Mouse (Mus musculus) stomach, postnatal 0 days (tissue): Measurements from ENCODE around the gene Rnasel. TPM values are rescaled to one million over a fixed set of nuclear protein-coding genes. Genes with fewer than 3 reads are reported as not detected.

Experiments used
- ATAC-seq: fragments of 200-750 bp; cut with Nextera tagmentation; 2 replicates; pipeline ENCODE4 v1.8.0; 2017; ENCODE audit not compliant: low FRiP score, low TSS enrichment
- DNase-seq: peaks from one replicate; pipeline ENCODE4 v3.0.0-alpha.2; 2016; ENCODE audit warnings: low spot score
- H3K27ac ChIP-seq: fragments of 300-500 bp; sonication (generic); replicated peaks from 2 replicates; pipeline ENCODE4 v1.5.1; 2014; ENCODE audit warnings: mild to moderate bottlenecking, control low read depth
- H3K27me3 ChIP-seq: fragments of 300-500 bp; sonication (generic); 2 replicates; pipeline ENCODE4 v1.6.1; 2014; ENCODE audit warnings: low read length; ENCODE audit not compliant: control insufficient read depth, insufficient read depth
- H3K36me3 ChIP-seq: fragments of 300-500 bp; sonication (generic); 2 replicates; pipeline ENCODE4 v1.6.1; 2014; ENCODE audit warnings: low read length, mixed read lengths; ENCODE audit not compliant: control insufficient read depth, insufficient read depth
- H3K4me1 ChIP-seq: fragments of 300-500 bp; sonication (generic); replicated peaks from 2 replicates; pipeline ENCODE4 v1.6.1; 2014; ENCODE audit warnings: antibody characterized with exemption; ENCODE audit not compliant: control insufficient read depth, insufficient read depth
- H3K4me2 ChIP-seq: fragments of 300-500 bp; sonication (generic); replicated peaks from 2 replicates; pipeline ENCODE4 v1.6.1; 2014; ENCODE audit warnings: low read depth, mild to moderate bottlenecking, control low read depth, moderate library complexity
- H3K4me3 ChIP-seq: fragments of 300-500 bp; sonication (generic); 2 replicates; pipeline ENCODE4 v1.5.1; 2014; ENCODE audit warnings: low read depth, low read length, control low read depth
- H3K9ac ChIP-seq: fragments of 300-500 bp; sonication (generic); 2 replicates; pipeline ENCODE4 v1.6.1; 2014; ENCODE audit warnings: mild to moderate bottlenecking, low read length, control low read depth, mixed read lengths
- H3K9me3 ChIP-seq: fragments of 300-500 bp; sonication (generic); 2 replicates; pipeline ENCODE4 v1.6.1; 2016; ENCODE audit warnings: low read length; ENCODE audit not compliant: control insufficient read depth
- CTCF ChIP-seq: IDR thresholded peaks from 2 replicates; pipeline ENCODE4 v1.5.1; 2016; ENCODE audit warnings: antibody characterized with exemption, low read depth, mild to moderate bottlenecking, moderate library complexity
- EP300 ChIP-seq: optimal IDR thresholded peaks from 2 replicates; pipeline ENCODE3; 2016; ENCODE audit warnings: antibody characterized with exemption
- whole genome bisulfite sequencing: fragments of 180-500 bp; shearing (Covaris S2); extraction: QIAGEN DNeasy Blood & Tissue Kit; methylation state at CpG from one replicate; pipeline ENCODE4 v1.1.7; 2014; 5-methylcytosine and 5-hydroxymethylcytosine counted together
- polyA plus RNA-seq: library from polyadenylated mRNA; unstranded; fragments of >200 nt; fragmentation: Nextera tagmentation; extraction: Ambion mirVana; gene quantifications from 2 replicates; pipeline ENCODE4 v1.2.1, GENCODE M21; 2015

Rnasel gene
- polyA plus RNA-seq, 1 experiment from 2014 or later: 11.8 TPM

DNA sequence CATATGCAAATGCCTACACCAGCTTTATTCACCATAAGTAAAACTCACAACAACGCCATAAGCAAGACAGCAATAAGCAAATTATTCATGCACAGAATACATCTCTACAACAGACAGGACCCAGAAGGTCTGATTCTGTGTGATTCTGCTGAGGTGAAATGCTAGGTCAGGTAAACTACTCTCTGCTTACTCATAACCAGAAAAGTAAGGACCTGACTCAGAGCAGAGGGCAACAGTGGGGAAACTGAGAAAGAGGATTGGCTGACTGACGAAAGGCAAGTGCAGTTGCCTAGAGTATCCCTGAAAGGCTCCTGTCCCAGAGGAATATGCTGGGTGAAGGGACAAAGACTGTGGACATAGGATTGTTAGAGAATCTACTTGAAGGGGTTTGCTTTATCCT lies 36.6 kb upstream of the Rnasel start:
- Histone ChIP-seq H3K9me3 (no peaks in the 10 kb centered on the region), H3K4me1 (no peaks in the 10 kb centered on the region), H3K4me2 (no peak overlapping the region), H3K4me3 (no peak overlapping the region), H3K27ac (no peak overlapping the region), H3K27me3 (no peaks in the 10 kb centered on the region), H3K36me3 (no peaks in the 10 kb centered on the region), H3K9ac (no peak overlapping the region)
- no peak for ATAC-seq
- DNase-seq: no peak
- 94% methylated on average over 2 of the region's 2 CpGs for WGBS
- no peak for TF ChIP-seq CTCF
- TF ChIP-seq EP300: no peak

DNA sequence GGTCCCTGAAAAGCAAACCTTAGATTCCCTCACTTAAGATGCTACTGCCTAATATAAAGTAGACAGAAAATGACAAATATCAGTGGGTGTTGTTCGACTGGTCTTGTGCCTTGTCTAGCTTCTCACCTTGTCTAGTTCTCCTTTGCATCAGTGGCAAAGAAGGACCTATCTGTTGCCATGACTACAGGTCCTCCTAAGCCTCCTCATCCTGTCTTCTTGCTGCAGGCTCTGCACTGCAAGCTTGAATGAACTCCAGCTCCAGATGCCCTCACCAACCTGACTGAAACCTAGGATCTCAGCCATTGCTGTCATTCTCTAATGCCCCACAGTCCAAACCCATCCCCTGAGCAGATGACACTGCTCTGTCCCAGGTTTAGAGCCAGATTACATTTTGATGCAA lies 31.2 kb upstream of the Rnasel start:
- 83% methylated on average over 1 of the region's 1 CpGs for WGBS
- no peak for DNase-seq
- H3K27ac ChIP-seq: no peak overlapping the region
- H3K4me2 ChIP-seq: no peak overlapping the region
- H3K27me3 ChIP-seq: no peaks in the 10 kb centered on the region
- no peaks in the 10 kb centered on the region for H3K4me1 ChIP-seq
- no peak for TF ChIP-seq CTCF
- TF ChIP-seq EP300: no peak
- H3K9me3 ChIP-seq: no peaks in the 10 kb centered on the region
- no peak for ATAC-seq
- no peak overlapping the region for H3K4me3 ChIP-seq
- H3K36me3 ChIP-seq: no peaks in the 10 kb centered on the region
- H3K9ac ChIP-seq: no peak overlapping the region

DNA sequence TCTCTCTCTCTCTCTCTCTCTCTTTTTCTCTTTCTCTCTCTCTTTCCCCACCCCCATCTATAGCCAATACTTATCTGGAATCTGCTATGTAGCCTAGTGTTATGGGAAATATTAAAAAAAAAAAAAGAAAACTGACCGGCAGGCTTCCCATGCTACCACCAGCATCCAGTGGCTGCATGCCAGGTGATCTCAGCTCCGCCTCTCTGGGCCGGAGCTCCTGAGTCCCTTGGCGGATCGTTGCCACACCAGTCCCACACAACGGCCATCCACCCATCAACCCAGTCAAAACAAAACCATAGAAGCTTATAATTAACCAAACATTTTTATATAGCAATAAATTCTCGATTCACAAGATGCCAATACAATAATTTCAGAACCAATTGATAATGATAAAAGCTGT lies 28.3 kb upstream of the Rnasel start:
- DNase-seq (no peak), ATAC-seq (no peak)
- 65% methylated on average over 7 of the region's 7 CpGs for WGBS

DNA sequence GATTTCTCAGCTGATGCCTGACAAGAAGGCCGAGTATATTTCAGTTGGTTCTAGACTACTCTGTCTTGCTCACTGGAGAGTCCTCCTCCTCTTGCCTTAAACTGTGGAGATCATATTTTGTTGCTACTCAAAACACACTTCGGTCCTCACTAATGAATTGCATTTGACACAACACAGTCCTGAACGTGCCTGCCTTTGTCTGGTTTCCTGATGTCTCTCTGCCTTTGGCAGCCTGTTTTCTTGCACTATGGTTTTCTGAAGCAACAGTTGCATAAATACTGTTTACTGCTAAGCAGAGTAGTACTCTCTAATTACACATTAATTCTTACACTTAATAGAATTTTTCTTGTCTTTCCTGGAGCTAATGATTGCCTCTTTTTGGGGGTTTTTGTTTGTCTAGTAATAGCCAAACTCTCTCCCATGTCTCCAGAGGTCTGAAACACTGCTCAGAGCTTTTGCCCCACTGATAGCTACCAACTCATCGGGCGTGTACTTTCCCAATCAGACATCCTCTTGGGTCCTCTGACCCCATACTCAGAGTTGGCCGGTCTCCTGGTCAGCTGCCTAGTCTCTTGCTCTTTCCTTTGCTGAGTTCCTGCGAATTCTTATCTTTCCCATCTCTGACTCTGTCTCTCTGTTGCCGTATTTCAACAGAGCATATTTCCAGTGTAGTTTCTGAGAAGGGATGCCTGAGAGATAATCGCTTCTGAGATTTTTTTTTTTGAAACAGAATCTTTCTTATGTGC lies 27.5 kb upstream of the Rnasel start:
- H3K9me3 ChIP-seq: no peaks in the 10 kb centered on the region
- no peaks in the 10 kb centered on the region for H3K4me1 ChIP-seq
- H3K9ac ChIP-seq: no peak overlapping the region
- H3K36me3 ChIP-seq: no peaks in the 10 kb centered on the region
- WGBS: 81% methylated on average over 9 of the region's 9 CpGs
- H3K4me3 ChIP-seq: no peak overlapping the region
- ATAC-seq (no peak), DNase-seq (no peak)
- H3K4me2 ChIP-seq: no peak overlapping the region
- H3K27me3 ChIP-seq: no peaks in the 10 kb centered on the region
- TF ChIP-seq CTCF: no peak
- no peak for TF ChIP-seq EP300
- no peak overlapping the region for H3K27ac ChIP-seq

More for the DNA sequence above, 28.3 kb upstream of the Rnasel start:
- no peak overlapping the region for H3K27ac ChIP-seq
- H3K4me2 ChIP-seq: no peak overlapping the region
- no peaks in the 10 kb centered on the region for H3K9me3 ChIP-seq
- no peak overlapping the region for H3K4me3 ChIP-seq
- H3K27me3 ChIP-seq: no peaks in the 10 kb centered on the region
- no peaks in the 10 kb centered on the region for H3K36me3 ChIP-seq
- TF ChIP-seq EP300 (no peak), CTCF (no peak)
- no peak overlapping the region for H3K9ac ChIP-seq
- H3K4me1 ChIP-seq: no peaks in the 10 kb centered on the region

DNA sequence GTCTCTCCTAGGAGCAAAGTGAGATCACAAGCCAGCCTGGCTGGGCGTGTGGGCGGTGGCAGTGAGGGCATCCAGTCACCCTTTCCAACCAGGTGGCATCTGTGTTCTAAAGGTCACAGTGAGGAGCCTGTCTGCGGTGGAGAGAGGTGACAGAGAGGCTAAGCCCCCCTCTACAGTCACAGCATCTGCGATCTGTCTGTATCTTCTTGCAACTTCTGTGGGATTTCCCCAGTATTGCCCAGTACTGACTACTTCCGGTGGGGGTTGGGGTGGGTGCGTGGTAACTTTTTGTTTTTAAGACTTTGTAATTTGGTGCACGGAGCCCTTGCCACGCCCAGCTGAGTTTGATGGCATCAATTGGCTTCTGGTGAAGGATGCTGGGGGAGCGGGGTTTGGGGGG lies 25.8 kb upstream of the Rnasel start:
- Histone ChIP-seq H3K36me3 (no peaks in the 10 kb centered on the region), H3K4me2 (no peak overlapping the region), H3K4me1 (no peaks in the 10 kb centered on the region), H3K9me3 (no peaks in the 10 kb centered on the region), H3K27ac (no peak overlapping the region), H3K9ac (no peak overlapping the region), H3K27me3 (no peaks in the 10 kb centered on the region), H3K4me3 (no peak overlapping the region)
- TF ChIP-seq CTCF: no peak
- TF ChIP-seq EP300: no peak
- ATAC-seq (no peak), DNase-seq (no peak)
- WGBS: 64% methylated on average over 9 of the region's 9 CpGs

DNA sequence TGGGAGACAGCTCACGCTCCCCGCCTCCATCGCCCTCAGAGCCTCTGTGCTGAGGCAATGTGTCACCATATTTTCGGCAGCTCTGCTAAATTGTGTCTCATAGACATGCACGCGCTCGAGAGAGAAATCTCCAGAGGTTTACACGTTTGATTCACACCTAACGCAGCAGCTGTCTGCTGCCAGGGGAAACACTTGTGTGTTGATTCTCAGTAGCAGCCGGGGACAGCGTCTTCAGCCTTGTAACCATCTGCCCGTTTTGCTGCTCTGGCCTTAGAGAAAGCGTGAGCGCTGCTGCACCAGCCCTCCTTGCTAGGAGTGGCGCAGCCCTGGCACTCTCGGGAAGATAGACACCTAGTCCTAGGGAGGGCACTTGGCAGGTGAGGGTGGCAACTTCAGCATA lies 22.6 kb upstream of the Rnasel start:
- WGBS: 89% methylated on average over 16 of the region's 16 CpGs
- no peaks in the 10 kb centered on the region for H3K4me1 ChIP-seq
- TF ChIP-seq EP300: no peak
- TF ChIP-seq CTCF: no peak

More for the DNA sequence above, 22.6 kb upstream of the Rnasel start:
- Histone ChIP-seq H3K9ac (no peak overlapping the region), H3K4me2 (no peak overlapping the region), H3K27me3 (no peaks in the 10 kb centered on the region), H3K27ac (no peak overlapping the region), H3K4me3 (no peak overlapping the region), H3K9me3 (no peaks in the 10 kb centered on the region), H3K36me3 (no peaks in the 10 kb centered on the region)
- ATAC-seq (no peak), DNase-seq (no peak)
